Mouse (Mus musculus) embryo, embryonic 11.5 days (tissue): ENCODE data around the gene Fam205c.
A peak's percentile ranks its signal among the peaks of the same experiment; 100 is the strongest.
"Not testable (repeated sequence)": the region's sequence is repeated elsewhere in the genome, so short reads cannot be mapped to it uniquely, and the experiment has no call there.

ENCODE experiments used
- DNase-seq: peaks from one replicate; pipeline ENCODE4 v3.0.0-alpha.2; 2012; ENCODE audit warnings: low read depth, low spot score

Fam205c gene

GRCm38 (mm10) chr4:42877657-42878056, 3.6 kb upstream of the Fam205c start:
- DNase-seq = no peak

DNA sequence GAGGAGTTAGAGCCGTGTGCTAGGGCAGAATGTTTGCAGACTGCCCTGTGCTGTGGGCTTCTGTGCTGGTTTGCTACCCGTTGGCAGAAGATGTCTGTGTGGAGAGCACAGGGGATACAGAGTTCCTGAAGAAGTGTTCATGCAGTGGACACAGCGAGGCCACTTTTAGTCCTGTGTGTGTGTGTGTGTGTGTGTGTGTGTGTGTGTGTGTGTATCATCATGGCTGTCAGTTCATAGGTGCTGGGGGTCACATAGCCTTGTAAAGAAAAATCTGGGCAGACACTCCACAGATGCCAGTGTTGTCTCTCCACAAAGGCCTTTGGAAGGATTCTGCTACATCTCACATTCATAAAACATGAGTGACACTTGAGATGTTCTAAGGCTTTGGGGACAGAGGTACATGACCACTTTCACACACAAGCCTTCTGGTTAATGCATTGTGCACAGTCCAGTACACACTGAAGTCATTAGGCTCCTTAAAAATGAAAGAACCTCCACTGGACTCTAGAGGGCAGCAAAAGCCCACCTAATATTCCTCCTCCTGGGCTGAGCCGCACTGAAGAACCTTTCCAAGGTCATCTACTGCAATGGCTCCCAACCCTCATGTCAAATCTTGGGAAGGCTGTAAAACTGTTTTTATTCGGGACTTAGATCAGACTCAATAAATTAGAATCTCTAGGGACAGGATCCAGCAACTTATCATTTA, 2.7 kb upstream of the Fam205c start:
- DNase-seq = peak; percentile 51

DNA sequence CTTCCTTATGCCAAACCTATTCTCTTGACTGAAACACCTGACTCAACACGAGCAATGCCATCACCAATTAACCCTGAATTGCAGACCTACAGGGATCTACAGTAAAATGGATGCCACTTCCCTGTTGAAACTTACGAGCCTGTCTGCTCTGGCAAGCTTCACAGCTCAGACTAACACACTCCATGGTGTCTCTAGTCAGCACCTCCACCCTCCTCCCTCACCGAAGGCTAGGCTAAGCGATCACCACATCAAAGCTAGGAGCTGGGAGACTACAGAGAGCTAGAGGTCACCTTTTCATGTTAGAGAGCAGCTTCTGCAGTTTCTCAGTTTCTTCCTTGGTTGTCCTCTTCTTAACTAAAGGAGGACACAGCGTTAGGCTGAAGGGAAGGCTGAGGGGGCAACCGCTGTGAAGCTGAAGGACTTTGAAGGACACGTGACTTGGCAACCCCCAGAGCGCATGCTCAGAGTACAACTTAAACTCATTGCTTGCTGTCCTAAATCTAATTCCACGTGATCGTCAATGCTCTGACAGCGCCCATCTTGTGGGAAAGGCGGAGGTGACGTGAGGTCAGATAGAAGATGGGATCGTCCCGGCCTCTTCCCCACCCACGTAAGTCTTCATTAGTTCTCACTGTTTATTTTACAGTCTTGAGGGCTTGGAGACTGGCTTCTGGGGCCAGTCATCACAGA, 1.1 kb downstream of the Fam205c start:
- no peak for DNase-seq

DNA sequence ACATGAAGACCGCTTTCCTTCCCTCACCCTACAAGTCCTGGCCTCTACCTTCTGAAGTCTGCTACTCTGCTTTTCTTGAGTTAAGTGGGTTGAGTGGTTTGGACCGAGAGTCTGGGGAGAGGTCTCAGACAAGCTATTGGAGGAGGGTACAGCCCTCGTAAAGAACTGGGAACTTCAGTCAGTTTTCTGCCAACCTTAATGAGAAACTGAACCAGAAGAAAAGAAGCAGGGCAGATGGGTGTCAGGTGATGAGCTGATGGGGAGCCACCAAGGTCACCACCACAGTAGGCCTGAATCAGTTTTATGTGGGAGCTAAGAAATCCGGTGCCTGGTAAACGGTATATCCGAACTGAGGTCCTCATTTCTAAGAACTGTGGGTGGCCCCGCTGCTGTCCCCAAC, 1.9 kb downstream of the Fam205c start:
- no peak for DNase-seq

DNA sequence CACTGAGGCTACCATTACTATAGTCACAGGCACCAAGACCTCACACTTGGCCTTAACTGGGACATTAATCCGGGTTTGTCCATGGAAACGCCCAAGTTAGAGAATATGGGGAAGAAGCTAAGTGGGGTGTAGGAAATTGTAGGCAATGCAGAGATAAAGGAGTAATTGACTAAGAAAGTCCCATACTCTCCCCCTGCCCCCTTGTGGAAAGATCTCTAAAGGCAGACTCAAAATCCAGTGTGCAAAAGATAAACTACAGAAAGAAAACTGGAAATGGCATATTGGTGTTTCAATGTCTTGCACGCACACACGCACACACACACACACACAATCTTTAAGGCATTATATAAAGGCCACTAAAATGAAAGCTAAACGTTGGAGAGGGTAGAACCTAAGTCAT, 3.3 kb downstream of the Fam205c start:
- DNase-seq = no peak

DNA sequence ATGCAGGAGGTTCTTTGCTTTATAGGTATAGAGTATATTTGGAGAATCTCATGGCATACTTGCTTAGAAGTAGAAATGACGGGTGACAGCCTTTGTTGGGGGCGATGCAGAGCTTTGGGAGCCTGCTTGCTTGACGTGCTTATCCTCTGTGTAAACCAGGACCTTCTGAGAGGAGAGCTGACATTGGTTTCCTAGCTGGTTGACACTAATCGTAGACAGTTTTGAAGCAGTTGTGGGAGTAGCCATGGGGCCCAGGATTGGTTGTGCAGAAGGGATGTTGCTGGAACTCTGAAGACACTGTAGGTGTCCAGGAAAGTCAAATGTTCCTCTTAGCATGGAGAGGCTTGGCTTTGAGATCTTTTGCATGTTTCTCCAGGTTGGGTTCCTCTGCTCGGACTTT, 5.8 kb downstream of the Fam205c start:
- DNase-seq = no peak

GRCm38 (mm10) chr4:42867390-42867789, 6.6 kb downstream of the Fam205c start:
- no peak for DNase-seq

DNA sequence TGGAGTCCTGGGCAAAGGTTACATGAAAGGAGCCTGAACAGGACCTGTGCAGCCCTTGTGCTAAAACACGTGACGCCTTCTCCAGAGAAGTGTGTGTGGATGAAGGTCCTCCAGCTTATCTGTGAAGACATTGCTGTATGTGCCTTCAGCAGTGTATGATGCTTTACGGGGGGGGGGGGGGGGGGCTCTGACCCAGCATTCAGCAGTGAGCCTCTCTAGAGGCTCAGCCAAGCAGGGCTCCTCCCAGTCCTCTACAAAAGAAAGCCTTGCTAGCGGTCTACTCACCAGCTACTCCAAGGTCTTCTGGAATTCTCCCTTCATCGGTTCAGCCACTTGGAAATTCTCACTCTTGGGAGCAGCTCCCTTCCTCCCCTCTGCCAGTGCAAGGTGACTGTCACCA, 10.5 kb downstream of the Fam205c start:
- DNase-seq = not testable (repeated sequence)

DNA sequence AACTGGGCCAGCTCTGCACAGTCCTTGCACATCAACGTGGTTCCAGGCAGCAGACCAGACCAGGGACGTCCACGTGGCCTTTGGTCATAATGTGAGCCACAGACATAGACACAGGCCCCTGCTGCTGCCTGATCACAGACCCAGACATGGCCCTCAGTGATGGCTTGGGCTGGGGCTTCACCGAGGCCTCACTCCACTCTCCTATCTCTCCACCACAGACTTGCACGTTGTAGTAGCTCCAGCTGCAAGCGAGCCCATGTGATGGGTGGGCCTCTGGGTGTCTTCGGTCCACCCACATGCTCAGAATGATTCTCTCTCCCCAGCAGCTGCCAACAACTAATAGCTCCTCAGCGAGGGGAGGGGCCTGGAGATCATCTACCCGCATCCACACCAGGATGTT, 13.6 kb downstream of the Fam205c start:
- DNase-seq = not testable (repeated sequence)

- DNase-seq = not testable (repeated sequence)
These were observed 17.4 kb downstream of the Fam205c start, which contains the start of gene Gm12394 for GRCm38 (mm10) chr4:42856671-42857070. Gene Gm12394 (minus strand): TSS chr4:42856771.

- not testable (repeated sequence) for DNase-seq
These were observed 20.2 kb downstream of the Fam205c start, which contains the start of gene Fam205a1 for GRCm38 (mm10) chr4:42853788-42854187. Gene Fam205a1 (minus strand): TSS chr4:42853888.
